Mouse (Mus musculus) duodenum, adult 2 months (tissue): ENCODE results near the gene Clrn3. TPM values are rescaled to one million over a fixed set of nuclear protein-coding genes. Genes with fewer than 3 reads are reported as not detected.

Source experiments
- polyA plus RNA-seq: library from polyadenylated mRNA; depleted of rRNA; stranded (reverse); fragments of >200 nt; gene quantifications from 2 replicates; pipeline ENCODE4 v1.2.3, GENCODE M21; 2012; ENCODE audit warnings: low replicate concordance; rRNA removed

Gene Clrn3
- 12.3 and 25.5 TPM in 2 replicates for polyA plus RNA-seq

DNA sequence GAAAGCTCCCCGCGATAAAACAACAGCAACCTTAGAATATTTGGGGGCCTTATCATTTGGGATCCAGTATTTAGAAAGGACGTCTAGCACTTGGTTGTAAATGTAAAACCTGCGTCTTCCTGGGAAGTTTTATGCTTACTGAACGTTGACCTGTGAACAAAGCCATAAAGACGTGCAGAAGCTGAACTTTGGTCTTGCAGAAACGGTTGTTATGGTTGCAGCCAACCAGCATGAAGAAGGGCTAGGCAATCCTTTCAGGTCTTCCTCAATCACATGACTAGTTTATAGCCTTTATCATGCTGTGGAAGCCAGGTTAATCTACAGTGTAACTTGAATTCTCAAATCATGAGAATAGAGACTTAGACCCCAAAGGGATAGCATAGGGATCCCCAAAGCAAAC lies at the start of gene Clrn3:
Gene Clrn3 (minus strand): TSS at position 140 of the 400 bp plus-strand sequence.

DNA sequence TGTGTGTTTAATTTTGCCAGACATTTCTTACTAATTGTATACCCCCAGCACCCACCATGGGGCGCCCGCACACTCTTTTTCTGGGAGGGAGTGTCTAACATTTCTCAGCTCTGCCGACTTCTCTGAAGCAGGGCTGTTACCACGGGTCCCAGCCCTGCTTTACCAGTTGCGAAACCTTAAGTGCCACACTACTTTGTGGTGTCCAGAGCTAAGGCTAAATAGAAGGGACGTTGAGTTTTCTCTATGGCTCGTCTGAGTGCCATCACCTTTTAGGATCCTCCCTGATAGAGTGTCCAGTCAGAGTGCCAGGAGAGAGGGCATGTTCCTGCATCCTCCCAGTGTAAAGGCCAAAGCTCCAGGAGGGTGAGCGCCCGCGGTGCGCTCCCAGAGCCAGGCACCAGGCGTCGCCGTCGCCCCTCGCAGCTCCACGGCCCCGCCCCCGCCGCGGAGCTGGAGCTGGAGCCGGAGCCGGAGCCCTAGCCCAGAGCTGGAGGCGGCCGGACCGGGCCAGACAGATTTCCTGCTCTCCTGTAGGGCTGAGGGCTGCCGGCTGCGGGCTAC lies 9.0 kb upstream of the Clrn3 start, which contains the start of gene Ptpre:
Gene Ptpre (plus strand): TSS at position 141 of the 561 bp plus-strand sequence.

Other genes with a start within 250 kb of the Clrn3 start
- gene Foxi2, start 118.3 kb downstream of the Clrn3 start, polyA plus RNA-seq: not detected in 2 replicates
- 3.6 and 7.6 TPM in 2 replicates for gene Ptpre, start 8.8 kb upstream of the Clrn3 start, polyA plus RNA-seq
- gene Mki67, start 187.7 kb upstream of the Clrn3 start, polyA plus RNA-seq: 0.45 and 0.96 TPM in 2 replicates